Mouse (Mus musculus): Measurements from ENCODE around the gene Gm14632. TPM values are rescaled to one million over a fixed set of nuclear protein-coding genes. Genes with fewer than 3 reads are reported as not detected.
"Not testable (repeated sequence)": the region's sequence is repeated elsewhere in the genome, so short reads cannot be mapped to it uniquely, and the experiment has no call there.

Gm14632 gene
- not detected in 2 replicates for polyA plus RNA-seq (2016; fragmentation: Nextera tagmentation; extraction: Ambion mirVana)

- H3K27ac ChIP-seq; H3K36me3 ChIP-seq; H3K9me3 ChIP-seq (replicated peaks); H3K4me2 ChIP-seq (replicated peaks); H3K4me1 ChIP-seq; H3K4me3 ChIP-seq; H3K9ac ChIP-seq; ATAC-seq (ENCODE audit: low FRiP score); H3K27me3 ChIP-seq: not testable (repeated sequence)
- 89% methylated on average over 5 of the region's 7 CpGs for WGBS
Observed at GRCm38 (mm10) chrX:30329472-30329871, at the start of gene Gm14632. Gene Gm14632, plus strand, starts transcription at chrX:30329772.
